ENCODE assay signal across 23 mouse cellular contexts in the genomic region with DNA sequence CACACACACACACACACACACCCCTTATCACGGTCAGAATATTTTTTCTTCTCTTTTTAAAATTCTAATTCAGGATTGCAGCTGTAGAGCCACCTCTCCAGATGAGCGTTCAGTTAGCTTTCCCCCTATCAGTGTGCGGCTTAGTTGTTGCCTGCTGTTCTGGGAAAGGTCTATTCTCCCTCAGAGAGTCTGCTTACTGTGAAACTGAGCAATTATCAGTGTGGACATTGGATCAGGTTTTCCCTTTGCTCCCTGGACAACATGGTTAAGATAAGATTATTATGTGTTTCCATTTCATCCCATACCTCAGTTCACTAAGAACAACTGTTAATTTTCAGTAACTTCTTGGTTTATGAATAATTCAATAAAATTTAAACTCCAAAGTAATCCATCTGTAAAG.
DNase-seq lines count a peak whose midpoint lies in the region; ATAC-seq and TF ChIP-seq lines count a peak whose summit lies in the region.
"Had no signal": no experiment of that assay in that cellular context is flagged by ENCODE, and none has a peak within 500 bp of the region (broad histone marks: within the 10 kb centered on the region; RNA-seq: fewer than 3 reads in every experiment).

No protein-coding gene starts in this region.

- WGBS in heart, embryonic 12.5 days, result 20% methylated on average over 3 of the region's 3 CpGs
- 59% methylated on average over 3 of the region's 3 CpGs for WGBS in heart, adult 2 months
- WGBS in intestine, embryonic 15.5 days, result 69% methylated on average over 3 of the region's 3 CpGs
- 66% methylated on average over 3 of the region's 3 CpGs for WGBS in intestine, postnatal 0 days

- no peak for ATAC-seq in heart, embryonic 12.5 days (ENCODE audit: insufficient number of reproducible peaks, low FRiP score)
- peak; percentile 67 for ATAC-seq in intestine, embryonic 15.5 days
- peak; percentile 45; the same call in 1 of the 2 replicates for ATAC-seq in intestine, postnatal 0 days
- ATAC-seq: activated CD4-positive, CD25-positive, alpha-beta regulatory T cell, adult 4 months; CD4-positive, CD25-positive, alpha-beta regulatory T cell, adult 4 months; forebrain, embryonic 13.5 days; forebrain, embryonic 15.5 days; Patski had no signal

- no peaks in the 10 kb centered on the region for H3K9me3 ChIP-seq in heart, embryonic 12.5 days (replicated peaks)
- H3K9me3 ChIP-seq in intestine, embryonic 15.5 days, result no peaks in the 10 kb centered on the region
- H3K9me3 ChIP-seq in intestine, postnatal 0 days (ENCODE audit: control insufficient read depth), result no peaks in the 10 kb centered on the region
- H3K9me3 ChIP-seq: embryonic facial prominence, embryonic 10.5 days; embryonic facial prominence, embryonic 12.5 days; forebrain, embryonic 13.5 days; forebrain, embryonic 15.5 days; G1E had no signal

- H3K9ac ChIP-seq in heart, embryonic 12.5 days, result no peak overlapping the region
- H3K9ac ChIP-seq in heart, adult 2 months (ENCODE audit: low read depth, low read length), result no peak overlapping the region
- H3K9ac ChIP-seq in intestine, embryonic 15.5 days, result no peak overlapping the region
- no peak overlapping the region for H3K9ac ChIP-seq in intestine, postnatal 0 days (ENCODE audit: low read depth, low read length)
- H3K9ac ChIP-seq: embryonic facial prominence, embryonic 12.5 days; forebrain, embryonic 13.5 days; forebrain, embryonic 15.5 days had no signal

- DNase-seq in heart, adult 2 months, result no peak
- DNase-seq in spleen, postnatal 10 days (ENCODE audit: low spot score in 2 of 2), result no peak
- DNase-seq: adrenal gland, adult 8-10 months; adrenal gland, postnatal 14 days; adrenal gland, postnatal 36 days; B cell, adult 2 months; cerebellum, adult 11-12 months; cerebellum, adult 2 months; cerebellum, adult 9-10 months; cerebellum, postnatal 10 days; cerebellum, postnatal 25 days had no signal

- H3K79me2 ChIP-seq in heart, adult 2 months (replicated peaks; ENCODE audit: control insufficient read depth, insufficient read depth, low read length), result no peaks in the 10 kb centered on the region

- intact Hi-C loops in heart, adult 2 months (cut with DNase I), result no loop called here

- H3K36me3 ChIP-seq in heart, embryonic 12.5 days, result no peaks in the 10 kb centered on the region
- no peaks in the 10 kb centered on the region for H3K36me3 ChIP-seq in heart, adult 2 months (ENCODE audit: control insufficient read depth, insufficient read depth, low read length)
- no peaks in the 10 kb centered on the region for H3K36me3 ChIP-seq in intestine, embryonic 15.5 days
- H3K36me3 ChIP-seq in intestine, postnatal 0 days (ENCODE audit: control insufficient read depth, insufficient read depth), result no peaks in the 10 kb centered on the region
- H3K36me3 ChIP-seq: embryonic facial prominence, embryonic 10.5 days; embryonic facial prominence, embryonic 12.5 days; forebrain, embryonic 15.5 days; G1E had no signal

- H3K4me3 ChIP-seq in heart, embryonic 12.5 days, result no peak overlapping the region
- no peak overlapping the region for H3K4me3 ChIP-seq in heart, adult 2 months
- H3K4me3 ChIP-seq in intestine, embryonic 15.5 days (replicated peaks), result no peak overlapping the region
- no peak overlapping the region for H3K4me3 ChIP-seq in intestine, postnatal 0 days (ENCODE audit: low read depth, low read length)
- H3K4me3 ChIP-seq: embryonic facial prominence, embryonic 10.5 days; embryonic facial prominence, embryonic 12.5 days; forebrain, embryonic 13.5 days; forebrain, embryonic 15.5 days had no signal

- H3K27me3 ChIP-seq in heart, embryonic 12.5 days (replicated peaks), result no peaks in the 10 kb centered on the region
- no peaks in the 10 kb centered on the region for H3K27me3 ChIP-seq in heart, adult 2 months (ENCODE audit: control insufficient read depth, insufficient read depth, low read length)
- no peaks in the 10 kb centered on the region for H3K27me3 ChIP-seq in intestine, embryonic 15.5 days (replicated peaks)
- no peaks in the 10 kb centered on the region for H3K27me3 ChIP-seq in intestine, postnatal 0 days (replicated peaks; ENCODE audit: control insufficient read depth, insufficient read depth, low read length)
- H3K27me3 ChIP-seq: CH12.LX; embryonic facial prominence, embryonic 12.5 days; forebrain, embryonic 13.5 days; forebrain, embryonic 15.5 days; Patski had no signal

- peaks cover 30% of the 10 kb centered on the region for H3K4me1 ChIP-seq in heart, embryonic 12.5 days (replicated peaks)
- no peaks in the 10 kb centered on the region for H3K4me1 ChIP-seq in heart, adult 2 months (ENCODE audit: control insufficient read depth, insufficient read depth, low read length)
- H3K4me1 ChIP-seq in intestine, embryonic 15.5 days (replicated peaks), result no peaks in the 10 kb centered on the region
- H3K4me1 ChIP-seq in intestine, postnatal 0 days (replicated peaks; ENCODE audit: control insufficient read depth, insufficient read depth, low read length), result no peaks in the 10 kb centered on the region
- H3K4me1 ChIP-seq: embryonic facial prominence, embryonic 10.5 days; embryonic facial prominence, embryonic 12.5 days; forebrain, embryonic 13.5 days; forebrain, embryonic 15.5 days had no signal

- no peak overlapping the region for H3K4me2 ChIP-seq in heart, embryonic 12.5 days
- no peak overlapping the region for H3K4me2 ChIP-seq in intestine, embryonic 15.5 days (replicated peaks)
- no peak overlapping the region for H3K4me2 ChIP-seq in intestine, postnatal 0 days (replicated peaks; ENCODE audit: low read depth)
- H3K4me2 ChIP-seq: embryonic facial prominence, embryonic 12.5 days; forebrain, embryonic 13.5 days; forebrain, embryonic 15.5 days had no signal

- no peak for TF ChIP-seq CTCF in heart, adult 2 months (IDR thresholded peaks at IDR 0.05)
- no peak for TF ChIP-seq CTCF in intestine, postnatal 0 days (IDR thresholded peaks at IDR 0.05; ENCODE audit: low read depth)

- 0 out of 2 replicates have a peak overlapping the region, but pooled peaks have one; percentile 21 for H3K27ac ChIP-seq in heart, embryonic 12.5 days (ENCODE audit: poor library complexity, severe bottlenecking)
- no peak overlapping the region for H3K27ac ChIP-seq in heart, adult 2 months
- H3K27ac ChIP-seq in intestine, embryonic 15.5 days, result no peak overlapping the region
- no peak overlapping the region for H3K27ac ChIP-seq in intestine, postnatal 0 days (ENCODE audit: low read depth, low read length)
- H3K27ac ChIP-seq: embryonic facial prominence, embryonic 10.5 days; embryonic facial prominence, embryonic 12.5 days; forebrain, embryonic 13.5 days; forebrain, embryonic 15.5 days had no signal

- TF ChIP-seq EP300 in heart, adult 2 months (IDR thresholded peaks at IDR 0.05; ENCODE audit: insufficient read depth, low read depth, low read length), result no peak

- no peak for TF ChIP-seq POLR2A in heart, adult 2 months (IDR thresholded peaks at IDR 0.05; ENCODE audit: insufficient read depth, low read depth, low read length)
